Mouse (Mus musculus) liver, postnatal 0 days (tissue): ENCODE data around the gene Slc10a4. TPM values are rescaled to one million over a fixed set of nuclear protein-coding genes. Genes with fewer than 3 reads are reported as not detected.

Experiments
- ATAC-seq: fragments of 200-750 bp; cut with Nextera tagmentation; 2 replicates; pipeline ENCODE4 v1.8.0; 2017; ENCODE audit warnings: mild to moderate bottlenecking, moderate library complexity
- DNase-seq: peaks from one replicate; pipeline ENCODE4 v3.0.0-alpha.2; 2016
- H3K27ac ChIP-seq: fragments of 300-500 bp; sonication (generic); 2 replicates; pipeline ENCODE4 v1.5.1; 2014; ENCODE audit warnings: antibody characterized with exemption, moderate library complexity, mild to moderate bottlenecking, low read depth
- H3K27me3 ChIP-seq: fragments of 300-500 bp; sonication (generic); 2 replicates; pipeline ENCODE4 v1.6.1; 2014; ENCODE audit warnings: low read length, control low read depth, mixed read lengths; ENCODE audit not compliant: insufficient read depth
- H3K36me3 ChIP-seq: fragments of 300-500 bp; sonication (generic); replicated peaks from 2 replicates; pipeline ENCODE4 v1.6.1; 2014; ENCODE audit warnings: mild to moderate bottlenecking, control low read depth, low read length, moderate library complexity, mixed read lengths; ENCODE audit not compliant: insufficient read depth
- H3K4me1 ChIP-seq: fragments of 300-500 bp; sonication (generic); 2 replicates; pipeline ENCODE4 v1.6.1; 2014; ENCODE audit warnings: antibody characterized with exemption, mild to moderate bottlenecking, control low read depth; ENCODE audit not compliant: insufficient read depth
- H3K4me2 ChIP-seq: fragments of 300-500 bp; sonication (generic); 2 replicates; pipeline ENCODE4 v1.6.1; 2014; ENCODE audit warnings: low read depth, mild to moderate bottlenecking, low read length, moderate library complexity, mixed read lengths
- H3K4me3 ChIP-seq: fragments of 300-500 bp; sonication (generic); 2 replicates; pipeline ENCODE4 v1.5.1; 2014; ENCODE audit warnings: low read depth, low read length
- H3K9ac ChIP-seq: fragments of 300-500 bp; sonication (generic); replicated peaks from 2 replicates; pipeline ENCODE4 v1.6.1; 2014; ENCODE audit warnings: mild to moderate bottlenecking, moderate library complexity
- H3K9me3 ChIP-seq: fragments of 300-500 bp; sonication (generic); 2 replicates; pipeline ENCODE4 v1.6.1; 2016; ENCODE audit warnings: mild to moderate bottlenecking, control low read depth, low read length, mixed read lengths
- CTCF ChIP-seq: sonication (generic); IDR thresholded peaks from 2 replicates; pipeline ENCODE4 v1.5.1; 2016; ENCODE audit warnings: antibody characterized with exemption, low read depth
- EP300 ChIP-seq: IDR thresholded peaks from 2 replicates; pipeline ENCODE4 v1.6.1; 2016; ENCODE audit warnings: antibody characterized with exemption, low read depth, mild to moderate bottlenecking
- WGBS: fragments of 180-500 bp; shearing (Covaris S2); extraction: QIAGEN DNeasy Blood & Tissue Kit; methylation state at CpG from one replicate; pipeline ENCODE4 v1.1.7; 2014; ENCODE audit not compliant: insufficient replicate concordance; 5-methylcytosine and 5-hydroxymethylcytosine counted together
- polyA plus RNA-seq: library from polyadenylated mRNA; unstranded; fragments of >200 nt; fragmentation: Nextera tagmentation; extraction: Ambion mirVana; gene quantifications from 2 replicates; pipeline ENCODE4 v1.2.1, GENCODE M21; 2015

The Slc10a4 gene
- polyA plus RNA-seq, 1 experiment from 2014 or later = not detected

DNA sequence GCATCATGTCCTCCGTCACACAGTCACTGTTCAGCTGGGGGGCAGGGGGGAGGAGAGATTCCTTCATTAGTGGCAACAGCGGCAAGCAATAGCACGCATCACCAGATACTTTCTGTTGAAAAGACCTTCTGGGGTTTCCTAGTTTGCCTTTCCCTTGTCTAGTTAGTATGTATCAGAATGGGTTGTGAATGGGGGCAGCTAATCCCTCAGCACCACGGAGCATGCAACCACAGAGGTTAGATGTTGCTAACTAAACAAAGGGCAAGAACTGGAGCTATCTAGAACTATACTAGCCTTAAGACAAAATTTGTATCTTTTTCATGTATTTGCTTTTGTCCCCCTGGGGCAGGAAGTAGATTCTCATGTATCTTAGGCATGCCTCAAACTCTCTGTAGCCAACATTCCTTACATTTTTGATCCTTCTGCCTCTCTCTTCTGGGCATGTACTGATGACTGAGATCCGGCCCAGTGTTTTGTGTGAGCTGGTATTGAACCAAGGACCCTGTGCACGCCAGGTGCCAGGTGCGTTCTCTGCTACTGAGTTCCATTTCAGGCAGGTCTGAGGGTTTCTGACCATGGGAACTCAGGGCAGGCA is 41.1 kb downstream of the Slc10a4 start:
- TF ChIP-seq EP300 (no peak), CTCF (no peak)
- Histone ChIP-seq H3K27ac (no peak overlapping the region), H3K9ac (no peak overlapping the region), H3K4me1 (no peaks in the 10 kb centered on the region), H3K27me3 (no peaks in the 10 kb centered on the region), H3K9me3 (no peaks in the 10 kb centered on the region), H3K36me3 (peaks cover 87% of the 10 kb centered on the region), H3K4me3 (no peak overlapping the region), H3K4me2 (no peak overlapping the region)
- no peak for ATAC-seq
- WGBS = 91% methylated on average over 7 of the region's 7 CpGs
- DNase-seq = no peak

DNA sequence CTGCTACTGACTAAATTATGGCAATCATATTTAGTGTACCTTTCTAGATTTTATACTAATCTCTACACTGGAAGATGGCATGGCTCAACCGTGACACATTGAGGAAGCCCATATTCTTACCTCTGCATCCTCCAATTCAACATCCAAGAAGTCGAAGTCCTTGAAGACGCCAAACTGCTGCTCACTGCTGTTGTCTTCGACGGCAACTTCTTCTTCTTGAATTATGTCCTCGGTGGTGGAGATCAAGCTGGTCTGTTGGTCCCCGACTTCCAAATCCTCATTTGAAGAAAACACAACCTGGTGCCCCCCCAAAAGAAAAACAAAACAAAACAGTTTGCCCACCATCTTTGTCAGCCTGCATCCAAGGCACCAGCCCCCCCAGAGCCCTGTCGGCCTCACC is 47.2 kb downstream of the Slc10a4 start:
- TF ChIP-seq EP300 (no peak), CTCF (no peak)
- ATAC-seq (no peak), DNase-seq (no peak)
- Histone ChIP-seq H3K4me2 (no peak overlapping the region), H3K36me3 (peaks cover 89% of the 10 kb centered on the region), H3K4me1 (no peaks in the 10 kb centered on the region), H3K9ac (no peak overlapping the region), H3K4me3 (no peak overlapping the region), H3K27me3 (no peaks in the 10 kb centered on the region), H3K27ac (no peak overlapping the region), H3K9me3 (no peaks in the 10 kb centered on the region)
- WGBS = 94% methylated on average over 8 of the region's 8 CpGs

DNA sequence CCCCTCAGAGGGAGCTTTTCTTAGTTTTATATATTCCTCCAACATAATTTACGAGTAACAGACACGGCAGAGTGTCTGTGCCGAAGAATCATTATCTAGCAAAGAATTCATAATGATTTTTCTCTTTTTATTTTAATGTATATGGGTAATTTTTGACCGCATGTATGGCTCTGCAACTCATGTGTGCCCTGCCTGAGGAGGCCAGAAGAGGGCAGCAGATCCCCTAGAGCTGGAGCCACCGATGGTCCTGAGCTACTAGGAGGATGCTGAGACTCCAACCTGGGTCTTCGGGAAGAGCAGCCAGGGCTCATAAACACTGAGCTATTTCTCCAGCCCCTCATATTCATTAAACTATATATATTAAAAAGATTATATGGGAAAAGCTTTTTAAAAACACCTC is 49.8 kb downstream of the Slc10a4 start:
- H3K4me1 ChIP-seq = no peaks in the 10 kb centered on the region
- no peaks in the 10 kb centered on the region for H3K27me3 ChIP-seq
- no peak overlapping the region for H3K9ac ChIP-seq
- no peaks in the 10 kb centered on the region for H3K9me3 ChIP-seq
- WGBS = 92% methylated on average over 6 of the region's 6 CpGs
- no peak overlapping the region for H3K4me3 ChIP-seq
- peaks cover 78% of the 10 kb centered on the region for H3K36me3 ChIP-seq
- no peak overlapping the region for H3K27ac ChIP-seq
- no peak overlapping the region for H3K4me2 ChIP-seq
- ATAC-seq (no peak), DNase-seq (no peak)
- no peak for TF ChIP-seq EP300
- peak; percentile 60 for TF ChIP-seq CTCF

DNA sequence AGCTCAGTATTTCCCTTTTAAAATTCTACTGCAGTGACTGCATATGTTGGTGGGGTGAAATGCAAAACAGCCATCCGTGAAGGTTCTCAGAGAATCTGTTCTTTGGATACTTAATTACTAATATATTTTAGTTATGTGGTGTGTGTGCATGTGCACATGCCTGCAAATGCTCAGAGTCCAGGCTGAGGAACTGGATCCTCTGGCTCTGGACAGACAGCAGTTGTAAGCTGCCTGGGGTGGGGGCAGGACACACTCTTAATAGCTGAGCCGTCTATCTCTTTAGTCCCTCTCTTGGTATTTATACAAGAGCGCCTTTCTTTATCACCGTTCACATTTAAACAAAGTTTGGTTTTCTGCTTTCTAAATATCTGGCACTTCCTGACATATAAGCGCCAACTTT is 50.3 kb downstream of the Slc10a4 start:
- no peak overlapping the region for H3K27ac ChIP-seq
- no peaks in the 10 kb centered on the region for H3K27me3 ChIP-seq
- ATAC-seq (no peak), DNase-seq (no peak)
- WGBS = 86% methylated on average over 5 of the region's 5 CpGs
- H3K36me3 ChIP-seq = peaks cover 77% of the 10 kb centered on the region
- no peaks in the 10 kb centered on the region for H3K9me3 ChIP-seq
- no peak overlapping the region for H3K9ac ChIP-seq
- no peak overlapping the region for H3K4me3 ChIP-seq
- TF ChIP-seq CTCF = no peak
- no peak for TF ChIP-seq EP300
- no peak overlapping the region for H3K4me2 ChIP-seq
- no peaks in the 10 kb centered on the region for H3K4me1 ChIP-seq

GRCm38 (mm10) chr5:73061506-73062155 is 54.9 kb downstream of the Slc10a4 start:
- Histone ChIP-seq H3K4me2 (no peak overlapping the region), H3K9me3 (no peaks in the 10 kb centered on the region), H3K4me1 (no peaks in the 10 kb centered on the region), H3K9ac (no peak overlapping the region), H3K4me3 (no peak overlapping the region), H3K27me3 (no peaks in the 10 kb centered on the region), H3K27ac (no peak overlapping the region), H3K36me3 (peaks cover 67% of the 10 kb centered on the region)
- TF ChIP-seq EP300 (no peak), CTCF (no peak)
- WGBS = 90% methylated on average over 11 of the region's 11 CpGs
- DNase-seq (no peak), ATAC-seq (no peak)

Other genes starting within 250 kb of the Slc10a4 start
- 7.5 and 9.2 TPM in 2 replicates for gene Tec, start 138.4 kb upstream of the Slc10a4 start, polyA plus RNA-seq
- gene Slain2, start 92.6 kb upstream of the Slc10a4 start, polyA plus RNA-seq = 4.2 and 5.5 TPM in 2 replicates
- gene Gm10135, start 32.2 kb upstream of the Slc10a4 start, polyA plus RNA-seq = not detected in 2 replicates
- gene Fryl, start 249.7 kb downstream of the Slc10a4 start, polyA plus RNA-seq = 22.8 and 25.8 TPM in 2 replicates